Mouse (Mus musculus): ENCODE measurements around the gene Nexn.

DNA sequence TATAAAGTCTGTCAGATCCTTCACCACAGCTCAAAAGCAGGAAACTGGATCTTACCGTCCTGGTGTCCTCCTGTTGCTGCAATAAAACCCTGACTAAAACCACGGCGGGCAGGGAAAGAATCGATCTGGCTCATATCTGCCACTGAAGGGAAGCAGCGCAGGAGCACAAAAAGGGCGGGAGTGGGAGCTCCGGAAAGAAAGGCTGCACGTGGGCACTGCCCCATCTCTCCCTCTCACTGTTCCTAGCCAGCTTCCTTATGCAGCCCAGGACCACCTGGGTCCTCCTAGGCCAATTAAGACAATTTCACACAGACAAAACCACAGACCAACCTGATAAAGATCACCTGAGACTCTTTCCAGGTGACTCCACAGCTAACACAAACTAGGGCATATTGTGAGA, 4.7 kb downstream of the Nexn start:
- no peak for TF ChIP-seq GATA1 (IDR thresholded peaks at IDR 0.05; ENCODE audit: borderline replicate concordance, low read length)
- TF ChIP-seq FLI1 (IDR thresholded peaks at IDR 0.05; ENCODE audit: low read length) = no peak

Measured in megakaryocyte, embryonic 14.5 days (primary cell).